Mouse (Mus musculus): Measurements from ENCODE around the gene Ethe1.
"Not testable (repeated sequence)": the region's sequence is repeated elsewhere in the genome, so short reads cannot be mapped to it uniquely, and the experiment has no call there.

The Ethe1 gene

DNA sequence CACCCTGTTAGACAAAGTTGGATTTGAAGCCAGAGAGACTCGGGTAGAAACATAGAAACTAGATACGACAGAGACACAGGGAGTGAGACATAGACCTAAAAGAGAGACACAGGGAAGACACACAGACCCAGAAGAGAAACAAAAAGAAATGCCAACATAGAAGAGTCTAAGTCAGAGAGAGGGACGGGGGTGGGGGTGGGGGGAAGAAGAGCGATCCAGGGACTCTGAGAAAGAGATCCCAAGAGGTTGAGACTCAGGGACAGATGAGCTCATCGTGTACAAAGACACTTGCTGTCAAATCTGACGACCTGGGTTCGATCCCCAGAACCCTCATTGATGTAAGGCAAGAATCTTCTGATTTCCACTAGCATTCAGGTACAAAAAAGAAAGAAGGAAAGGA, 24.4 kb downstream of the Ethe1 start:
- no peak for DNase-seq (ENCODE audit: low spot score in 2 of 2)

- DNase-seq (ENCODE audit: low spot score in 2 of 2), result no peak
Measured at GRCm38 (mm10) chr7:24612308-24612910, 25.1 kb downstream of the Ethe1 start.

GRCm38 (mm10) chr7:24614816-24615215, 27.5 kb downstream of the Ethe1 start:
- DNase-seq (ENCODE audit: low spot score in 2 of 2), result no peak

- no peak for DNase-seq (ENCODE audit: low spot score in 2 of 2)
Measured at GRCm38 (mm10) chr7:24617763-24618162, 30.4 kb downstream of the Ethe1 start.

- not testable (repeated sequence) for DNase-seq (ENCODE audit: low spot score in 2 of 2)
Measured at GRCm38 (mm10) chr7:24618374-24618773, 31.0 kb downstream of the Ethe1 start.

DNA sequence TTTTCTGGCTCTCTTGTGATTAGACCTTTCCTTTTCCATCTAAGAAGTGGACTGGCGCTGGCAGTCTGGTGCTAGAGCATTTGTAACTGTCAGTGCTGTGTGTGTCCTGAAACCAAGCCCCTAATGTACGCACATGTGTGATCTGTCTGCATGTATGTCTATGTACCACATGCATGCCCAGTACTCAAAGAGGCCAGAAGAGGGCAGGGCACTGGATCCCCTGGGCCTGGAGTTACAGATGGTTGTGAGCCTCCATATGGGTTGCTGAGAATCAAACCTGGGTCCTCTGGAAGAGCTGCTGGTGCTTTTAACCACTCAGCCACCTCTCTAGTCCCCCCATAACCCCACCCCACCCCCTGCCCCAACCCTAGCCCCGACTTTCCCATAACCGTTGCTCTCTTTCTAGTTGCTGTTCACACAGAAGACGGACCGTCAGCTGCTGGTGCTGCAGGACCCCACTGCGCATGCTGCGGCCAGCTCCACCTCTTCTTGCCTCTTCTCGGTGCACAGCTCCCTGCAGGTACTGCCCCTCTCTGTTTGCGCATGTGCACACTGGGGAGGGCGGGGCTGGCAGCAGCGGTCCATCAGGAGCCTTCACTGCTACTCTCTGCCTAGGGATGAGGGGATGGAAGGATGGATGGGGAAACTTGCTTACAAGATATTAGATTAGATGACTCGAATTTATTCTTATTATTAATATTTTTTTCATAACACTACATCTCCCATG, 32.5 kb downstream of the Ethe1 start:
- DNase-seq (ENCODE audit: low spot score in 2 of 2), result no peak

DNA sequence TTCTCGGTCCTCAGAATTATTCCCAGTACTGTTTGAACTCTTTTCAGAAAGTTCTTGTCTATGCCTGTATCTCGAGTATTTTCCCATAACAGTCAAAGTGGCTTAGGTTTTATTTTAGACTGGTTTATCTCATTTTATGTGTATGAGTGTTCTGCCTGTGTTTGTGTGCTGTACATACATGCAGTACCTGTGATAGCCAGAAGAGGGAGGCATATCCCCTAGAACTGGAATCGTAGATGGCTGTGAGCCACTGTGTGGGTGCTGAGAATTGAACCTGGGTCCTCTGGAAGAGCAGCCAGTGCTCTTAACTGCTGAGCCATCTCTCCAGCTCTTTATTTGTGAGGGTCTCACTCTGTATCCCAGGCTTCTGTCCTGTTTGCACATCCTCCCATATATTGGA, 33.9 kb downstream of the Ethe1 start:
- no peak for DNase-seq (ENCODE audit: low spot score in 2 of 2)

- DNase-seq (ENCODE audit: low spot score in 2 of 2), result no peak
Measured at GRCm38 (mm10) chr7:24622967-24623366, 35.6 kb downstream of the Ethe1 start.

- peak; percentile 72 to 80 for DNase-seq (ENCODE audit: low spot score in 2 of 2)
Measured at GRCm38 (mm10) chr7:24628685-24629610, 41.6 kb downstream of the Ethe1 start.

DNA sequence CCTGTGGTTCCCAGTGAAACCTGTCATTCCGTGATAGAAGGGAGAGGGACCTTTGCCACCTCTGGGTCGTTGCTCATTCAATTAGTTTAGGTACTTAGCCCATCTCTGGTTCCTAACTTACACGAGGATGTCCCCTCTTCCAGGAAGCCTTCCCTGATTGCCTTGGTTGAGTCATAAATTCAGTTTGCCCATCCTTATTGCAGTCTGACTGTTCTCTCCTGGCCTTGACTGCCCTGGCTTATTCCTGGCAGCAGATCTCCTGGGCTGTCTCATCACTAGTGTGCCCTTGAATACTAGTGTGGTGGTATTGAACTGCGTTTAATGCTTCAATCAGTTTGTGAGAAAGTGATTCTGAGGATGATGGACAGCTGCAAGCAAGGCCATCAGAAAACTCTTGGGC, 42.3 kb downstream of the Ethe1 start:
- no peak for DNase-seq (ENCODE audit: low spot score in 2 of 2)

DNA sequence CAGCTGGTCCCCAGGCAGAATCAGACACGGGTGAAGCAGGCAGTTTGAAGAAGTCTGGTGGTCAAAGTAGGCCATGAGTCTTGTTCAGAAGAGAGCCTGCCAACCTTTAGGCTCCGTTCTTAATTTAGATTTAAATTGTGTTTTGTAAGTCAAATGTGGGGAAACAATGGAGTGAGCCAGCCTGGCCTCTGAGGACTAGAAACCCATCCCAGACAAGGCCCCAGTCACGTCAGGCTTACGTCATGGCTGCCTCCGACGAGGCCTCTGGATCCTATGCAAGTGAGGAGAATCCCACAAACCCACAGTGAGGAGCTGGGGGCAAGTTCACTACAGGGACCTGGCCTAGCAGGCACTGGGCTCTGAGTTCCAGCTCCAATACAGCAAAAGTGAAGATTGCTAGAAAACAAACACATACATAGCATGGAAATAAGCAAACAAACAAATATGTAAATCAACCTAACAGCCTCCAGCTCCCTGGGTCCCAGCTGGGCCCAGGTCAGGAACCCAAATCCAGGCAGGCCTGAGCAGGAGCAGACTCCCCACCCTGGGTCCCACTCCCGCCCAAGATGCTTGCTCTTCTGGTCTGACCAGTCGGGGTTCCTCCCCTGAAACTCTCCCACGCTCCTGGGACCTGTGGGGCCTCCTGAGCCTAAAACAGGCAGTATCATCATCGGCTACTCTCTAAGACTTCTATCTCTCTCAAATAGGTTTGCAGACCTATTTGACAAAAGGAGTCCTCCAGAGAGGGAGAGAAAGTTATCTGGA, 43.0 kb downstream of the Ethe1 start:
- no peak for DNase-seq (ENCODE audit: low spot score in 2 of 2)

DNA sequence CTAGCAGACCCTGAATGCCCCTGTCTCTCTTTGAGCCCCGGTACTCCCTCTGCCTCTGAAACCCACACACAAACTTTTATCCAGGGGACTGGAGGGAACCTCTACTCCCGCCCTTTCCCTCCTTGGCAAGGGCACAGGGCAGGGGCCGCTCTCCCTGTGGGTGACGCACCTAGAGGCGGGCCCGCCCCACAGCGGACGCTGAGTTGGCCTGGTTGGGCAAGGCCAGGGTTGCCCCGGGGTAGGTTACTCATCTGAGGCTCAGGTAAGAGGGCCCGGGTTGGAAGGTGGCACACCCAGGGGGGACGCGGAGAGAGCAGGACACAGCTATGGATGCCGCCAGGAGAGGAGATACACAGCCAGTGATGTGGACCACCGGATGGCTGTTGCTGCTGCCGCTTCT, 48.9 kb downstream of the Ethe1 start, which contains the start of gene Lypd3:
Gene Lypd3 (plus strand): TSS at position 287 of the 400 bp plus-strand sequence.
- DNase-seq (ENCODE audit: low spot score in 2 of 2), result no peak

DNA sequence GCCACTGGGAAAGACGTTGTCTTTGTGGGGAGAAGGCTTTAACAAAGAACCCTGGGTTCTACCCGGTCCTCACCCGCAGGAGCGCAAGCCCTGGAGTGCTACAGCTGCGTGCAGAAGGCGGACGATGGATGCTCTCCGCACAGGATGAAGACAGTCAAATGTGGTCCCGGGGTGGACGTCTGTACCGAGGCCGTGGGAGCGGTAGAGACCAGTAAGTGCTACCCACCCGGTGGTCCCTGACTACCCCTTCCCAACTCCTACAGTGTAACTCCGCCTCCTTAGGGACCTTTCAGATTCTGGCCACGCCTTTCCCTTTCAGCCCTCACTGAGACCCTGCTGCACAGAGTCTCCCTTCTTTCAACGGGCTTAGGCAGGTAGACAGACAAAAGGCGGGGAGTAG, 49.7 kb downstream of the Ethe1 start:
- DNase-seq (ENCODE audit: low spot score in 2 of 2), result no peak

DNA sequence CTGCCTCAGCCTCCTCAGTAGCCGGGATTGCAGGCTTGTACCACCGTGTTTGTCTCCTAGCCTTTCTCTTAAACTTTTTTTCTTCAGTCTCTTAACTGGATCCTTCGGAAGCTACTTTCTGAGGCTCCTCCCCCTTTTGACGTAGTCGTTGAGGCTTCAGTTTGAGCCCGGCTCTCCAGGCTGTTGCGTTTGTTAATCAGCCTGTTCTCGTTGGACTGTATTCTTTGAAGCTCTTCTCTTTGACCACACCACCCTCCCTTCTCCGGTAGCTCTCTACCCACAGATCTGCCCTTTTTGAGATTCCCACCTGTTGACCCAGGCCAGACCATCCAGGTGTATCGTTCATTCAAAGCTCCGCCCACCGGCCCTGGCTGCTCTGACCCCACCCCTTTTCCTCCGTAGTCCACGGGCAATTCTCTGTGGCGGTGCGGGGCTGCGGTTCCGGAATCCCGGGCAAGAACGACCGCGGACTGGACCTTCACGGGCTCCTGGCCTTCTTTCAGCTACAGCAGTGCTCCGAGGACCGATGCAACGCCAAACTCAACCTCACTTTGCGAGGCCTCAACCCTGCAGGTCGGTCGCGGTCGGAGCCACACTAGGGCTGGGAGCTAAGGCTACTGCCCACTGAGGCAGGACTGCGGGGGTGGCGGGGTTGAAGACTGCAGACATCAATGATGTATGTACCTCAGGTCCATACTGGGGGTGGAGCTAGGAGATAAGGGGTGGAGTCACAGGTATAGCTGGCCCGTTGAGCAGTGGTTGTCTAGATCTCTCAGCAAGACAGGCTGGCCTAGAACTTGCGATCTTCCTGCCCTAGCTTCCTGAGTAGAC, 50.9 kb downstream of the Ethe1 start:
- DNase-seq (ENCODE audit: low spot score in 2 of 2), result no peak

DNA sequence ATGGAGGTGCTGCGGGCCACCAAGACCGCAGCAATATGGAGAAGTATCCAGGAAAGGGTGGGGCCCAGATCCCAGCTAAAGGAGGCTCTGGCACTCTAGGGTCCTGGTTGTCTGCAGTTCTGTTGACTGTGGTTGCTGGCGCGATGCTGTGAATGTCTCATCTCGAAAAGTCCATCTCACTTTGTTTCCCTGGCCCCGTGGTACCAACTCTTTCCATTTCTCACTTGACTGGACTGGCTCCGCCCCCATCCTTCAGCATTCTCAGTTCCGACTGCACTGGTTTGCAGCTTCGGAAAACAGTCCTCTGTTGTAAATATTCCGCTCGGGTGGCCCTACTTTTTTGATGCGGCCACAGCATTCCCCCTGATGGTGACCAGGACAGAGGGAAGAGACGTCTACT, 53.1 kb downstream of the Ethe1 start:
- no peak for DNase-seq (ENCODE audit: low spot score in 2 of 2)

GRCm38 (mm10) chr7:24642491-24642890, 55.1 kb downstream of the Ethe1 start:
- DNase-seq (ENCODE audit: low spot score in 2 of 2), result peak; percentile 46 to 73

DNA sequence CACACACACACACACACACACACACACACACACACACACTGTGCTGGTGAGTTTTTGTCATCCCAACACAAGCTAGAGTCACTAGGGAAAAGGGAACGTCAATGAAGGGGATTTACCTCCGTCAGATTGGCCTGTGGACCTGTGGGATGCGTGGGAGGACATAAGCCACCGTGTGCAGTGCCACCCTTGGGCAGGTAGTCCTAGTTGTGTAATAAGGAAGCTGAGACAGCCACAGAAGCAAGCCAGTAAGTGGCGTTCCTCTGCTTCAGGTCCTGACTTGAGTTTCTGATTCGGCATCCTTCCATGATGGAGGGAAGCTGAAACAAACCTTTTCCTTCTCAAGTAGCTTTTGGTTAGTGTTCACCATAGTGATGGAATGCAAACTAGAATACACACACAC, 57.1 kb downstream of the Ethe1 start:
- DNase-seq (ENCODE audit: low spot score in 2 of 2), result no peak

DNA sequence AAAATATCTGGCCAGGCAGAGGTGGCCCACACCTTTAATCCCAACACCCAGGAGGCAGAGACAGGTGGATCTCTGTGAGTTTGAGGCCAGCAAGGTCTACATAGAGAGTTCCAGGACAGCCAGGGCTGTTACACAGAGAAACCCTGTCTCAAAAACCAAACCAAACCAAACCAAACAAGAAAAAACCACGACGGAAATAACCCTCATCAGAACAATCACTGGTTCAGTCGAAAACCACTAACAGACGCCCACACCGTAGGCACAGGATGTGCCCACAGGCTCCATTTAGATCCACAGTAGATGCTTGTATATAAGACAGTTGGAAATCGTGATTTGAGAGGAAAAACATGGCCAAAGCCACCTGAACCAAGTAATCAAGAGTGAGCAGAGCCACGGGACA, 57.7 kb downstream of the Ethe1 start:
- peak; percentile 16 to 22 for DNase-seq (ENCODE audit: low spot score in 2 of 2)

DNA sequence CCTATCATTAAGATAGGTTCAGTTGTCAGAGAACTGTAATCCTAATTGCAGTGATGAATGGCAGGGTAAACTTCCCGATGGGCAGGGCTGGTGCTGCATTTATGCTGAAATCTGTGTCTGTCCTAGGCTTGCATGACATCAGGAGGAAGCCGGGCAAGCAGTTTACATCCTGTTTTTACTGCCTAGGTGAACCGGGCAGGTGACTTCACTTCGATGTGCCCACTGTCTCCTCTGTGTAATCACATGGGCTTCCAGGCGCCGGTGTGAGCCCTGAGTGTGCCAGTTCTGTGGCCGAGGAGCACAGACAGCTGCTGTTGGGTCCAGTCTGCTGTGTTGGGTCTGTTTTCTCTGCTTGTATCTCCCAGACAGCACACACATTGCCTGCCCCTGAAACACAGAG, 59.1 kb downstream of the Ethe1 start:
- peak in 1 of 2 experiments; percentile 55 for DNase-seq (ENCODE audit: low spot score in 2 of 2)

- DNase-seq (ENCODE audit: low spot score in 2 of 2), result peak; percentile 41 to 72
Measured at GRCm38 (mm10) chr7:24653681-24654080, 66.3 kb downstream of the Ethe1 start.
